Mouse (Mus musculus) monocyte, adult 5-6 weeks (primary cell): ENCODE results near the gene Dlg3. TPM values are rescaled to one million over a fixed set of nuclear protein-coding genes. Genes with fewer than 3 reads are reported as not detected.

ENCODE experiments used
- ATAC-seq: fragments of 153-309, 156-312 bp; replicated peaks from 2 replicates; pipeline ENCODE4 v1.8.0; 2017; ENCODE audit warnings: mild to moderate bottlenecking; ENCODE audit not compliant: low TSS enrichment, insufficient number of reproducible peaks, severe bottlenecking, poor library complexity, low FRiP score
- total RNA-seq: library from RNA; stranded (forward); fragments of 200-1000, 200-491, 200-594 nt; gene quantifications from 3 replicates; pipeline ENCODE4 v1.2.3, GENCODE M21; 2017

Gene Dlg3
- 4.5 to 6.4 TPM (median 4.6 TPM) in 3 replicates for total RNA-seq

DNA sequence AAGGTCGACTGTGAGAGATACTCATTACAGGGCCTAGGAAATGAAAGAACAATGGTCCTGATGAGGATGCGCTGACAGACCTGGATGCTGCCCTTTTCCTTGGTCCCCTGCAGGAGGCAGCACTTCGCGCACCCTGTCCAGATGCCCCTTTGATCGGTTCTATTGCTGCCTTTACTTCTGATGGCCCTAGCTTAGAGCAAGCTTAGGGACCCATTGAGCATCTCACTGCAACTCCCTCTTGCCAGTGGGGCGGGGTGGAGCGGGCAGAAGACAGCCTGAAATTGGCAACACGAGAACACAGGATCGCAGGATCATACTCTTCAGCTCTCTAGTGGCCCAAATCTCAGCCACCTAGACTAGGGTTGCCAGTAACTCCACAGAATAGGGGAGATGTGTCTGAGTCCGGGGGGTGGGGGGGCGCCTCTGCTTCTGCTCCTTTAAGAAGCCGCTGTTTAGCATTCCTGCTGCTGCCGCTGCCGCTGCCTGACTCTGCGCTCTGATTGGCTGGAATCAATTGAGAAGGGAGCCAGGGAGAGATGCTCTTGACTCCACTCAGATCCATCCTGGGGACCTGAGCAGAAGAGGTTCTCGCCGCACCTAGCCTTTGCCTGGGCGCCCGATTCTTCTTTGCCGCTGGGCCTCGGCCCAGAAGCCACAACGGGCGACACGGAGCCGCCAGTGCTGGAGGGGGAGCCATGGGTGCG is at the start of gene Dlg3:
Gene Dlg3 (plus strand): TSS at position 542 of the 704 bp plus-strand sequence.
- ATAC-seq, result 0 out of 2 replicates have a peak, but pooled peaks have one; percentile 17

DNA sequence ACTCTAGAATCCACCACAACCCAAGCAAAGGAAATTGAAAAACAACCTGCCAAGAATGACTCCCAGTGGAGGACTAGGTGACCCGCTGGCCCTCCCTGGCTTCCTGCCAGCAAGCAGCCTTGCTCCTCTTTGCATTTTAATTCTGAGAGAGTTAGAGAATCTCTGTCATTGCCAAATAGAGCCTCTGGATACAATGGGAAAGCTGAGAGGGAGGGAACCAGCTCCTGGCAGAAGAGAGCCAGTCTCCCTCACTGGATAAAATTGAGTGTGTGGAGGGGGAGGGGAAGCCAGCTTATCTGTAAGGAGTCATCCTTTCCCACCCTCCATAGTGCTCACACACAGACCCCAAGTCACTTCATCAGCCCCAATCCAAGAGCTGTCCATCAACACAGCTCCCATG is 38.6 kb upstream of the Dlg3 start:
- no peak for ATAC-seq

DNA sequence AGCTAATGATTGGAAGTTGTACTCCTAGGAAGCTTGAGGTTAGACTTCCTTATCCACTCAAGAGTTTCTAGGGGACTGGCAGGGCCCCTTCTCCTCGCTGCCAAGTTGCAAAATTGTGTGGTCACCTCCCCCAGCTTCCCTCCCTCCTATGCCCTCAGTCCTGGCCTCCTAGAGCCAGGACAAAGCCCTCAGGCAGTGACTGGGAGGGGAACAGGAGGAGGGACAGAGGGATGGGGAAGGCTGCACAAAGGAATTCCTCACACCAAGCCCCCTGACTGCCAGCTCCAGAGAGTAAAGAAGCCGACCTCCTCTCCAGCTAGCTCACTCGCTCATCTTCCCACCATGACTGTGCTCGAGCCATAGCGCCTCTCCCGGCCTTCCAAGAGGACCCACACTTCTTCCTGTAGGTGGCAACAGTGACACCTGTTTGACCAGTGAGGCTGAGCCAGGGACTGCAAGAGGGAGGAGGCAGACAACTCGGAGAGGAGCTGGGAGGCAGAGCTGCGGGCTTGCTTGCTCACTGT is 37.8 kb upstream of the Dlg3 start, which contains the start of gene Gdpd2:
Gene Gdpd2 (plus strand): TSS at position 209 of the 524 bp plus-strand sequence.
- ATAC-seq, result no peak

DNA sequence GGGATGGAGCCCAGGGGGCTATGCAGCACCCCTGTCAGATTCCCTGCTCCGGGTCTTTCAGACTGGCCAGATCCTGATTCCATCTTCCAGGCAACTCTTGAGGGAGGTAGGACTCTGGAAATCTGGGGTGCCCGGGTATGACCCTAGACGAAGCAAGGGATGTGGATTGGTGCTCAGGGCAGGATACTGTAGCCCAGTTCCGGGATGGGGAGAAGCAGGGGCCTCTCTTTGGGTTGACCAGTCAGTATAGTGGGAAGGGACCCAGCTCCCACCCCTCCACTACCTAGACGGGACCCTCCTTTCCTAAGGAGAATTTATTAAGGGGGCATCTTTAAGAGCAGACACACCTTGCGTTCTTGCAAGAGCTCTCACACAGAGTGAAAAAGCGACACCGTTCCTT is 37.3 kb upstream of the Dlg3 start:
- no peak for ATAC-seq

DNA sequence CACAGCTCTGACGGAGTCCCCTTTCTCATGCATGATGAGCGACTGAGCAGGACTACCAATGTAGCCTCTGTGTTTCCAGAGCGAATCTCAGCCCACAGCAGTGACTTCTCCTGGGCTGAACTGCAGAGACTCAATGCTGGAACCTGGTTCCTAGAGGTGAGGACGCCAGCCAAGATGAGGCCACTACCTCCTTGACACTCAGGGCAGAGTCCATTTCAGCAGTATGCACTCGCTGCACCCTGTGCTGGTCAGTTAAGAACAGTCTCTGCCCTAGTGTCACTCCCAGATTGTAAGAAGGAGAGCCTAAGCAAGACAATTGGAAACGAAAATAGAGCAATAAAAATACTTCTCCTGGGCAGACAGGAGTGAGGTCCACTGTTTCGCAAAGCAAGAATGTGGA is 33.2 kb upstream of the Dlg3 start:
- ATAC-seq, result no peak

DNA sequence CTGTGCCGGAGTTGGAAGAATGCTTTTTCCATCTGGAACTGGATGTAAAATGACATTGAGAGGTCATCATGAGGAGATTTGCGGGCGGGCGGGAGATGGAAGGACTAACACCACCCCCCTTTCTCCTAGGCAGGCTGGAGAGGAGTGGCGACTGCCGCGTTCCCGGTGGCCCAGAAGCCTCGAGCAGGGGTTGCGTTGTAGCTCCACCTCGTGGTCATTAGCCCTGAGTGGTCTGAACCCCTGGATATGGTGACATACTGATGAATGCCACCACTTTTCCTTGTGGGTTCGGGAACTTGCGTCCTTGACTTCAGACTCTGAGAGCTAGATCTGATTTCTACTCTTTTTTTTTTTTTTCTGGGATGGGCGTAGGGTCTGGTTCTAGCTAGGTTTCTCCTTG is 28.6 kb upstream of the Dlg3 start:
- ATAC-seq, result 0 out of 2 replicates have a peak, but pooled peaks have one; percentile 50

DNA sequence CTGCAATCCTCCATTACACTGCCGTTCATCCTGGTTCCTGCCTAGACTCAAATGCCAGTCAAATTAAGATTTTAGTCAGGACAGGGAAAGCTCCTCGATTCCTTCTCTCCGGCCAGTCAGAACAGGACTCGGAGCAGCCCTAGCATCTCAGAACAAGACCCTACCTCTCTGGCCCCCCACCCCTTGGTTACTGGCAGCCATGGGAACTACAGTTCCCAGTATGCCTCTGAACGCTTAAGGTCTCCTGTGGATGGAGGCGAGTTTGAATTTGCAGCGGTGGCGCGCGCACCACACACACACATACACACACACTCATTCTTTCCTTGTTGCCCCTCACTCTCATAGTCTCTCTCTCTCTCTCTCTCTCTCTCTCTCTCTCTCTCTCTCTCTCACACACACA is 28.1 kb upstream of the Dlg3 start:
- no peak for ATAC-seq

DNA sequence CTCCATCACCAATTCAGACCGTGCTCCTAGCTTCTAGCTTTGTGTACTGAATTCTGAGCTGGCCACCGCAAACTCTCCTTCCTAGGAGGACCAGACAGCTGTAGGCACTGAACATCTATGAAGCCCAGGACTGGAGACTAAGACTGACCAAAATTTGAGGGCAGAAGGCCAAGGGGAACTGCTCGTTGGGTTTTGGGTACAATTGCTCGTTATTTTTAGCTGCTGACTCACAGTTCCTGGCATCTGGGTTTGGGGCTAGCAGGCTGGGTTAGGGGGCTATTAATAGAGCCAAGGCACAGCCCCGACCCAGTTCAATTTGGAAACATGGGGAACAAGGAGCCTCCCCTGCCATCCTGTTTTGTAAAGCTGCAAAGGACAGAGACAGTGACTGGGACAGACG is 26.7 kb upstream of the Dlg3 start:
- no peak for ATAC-seq

DNA sequence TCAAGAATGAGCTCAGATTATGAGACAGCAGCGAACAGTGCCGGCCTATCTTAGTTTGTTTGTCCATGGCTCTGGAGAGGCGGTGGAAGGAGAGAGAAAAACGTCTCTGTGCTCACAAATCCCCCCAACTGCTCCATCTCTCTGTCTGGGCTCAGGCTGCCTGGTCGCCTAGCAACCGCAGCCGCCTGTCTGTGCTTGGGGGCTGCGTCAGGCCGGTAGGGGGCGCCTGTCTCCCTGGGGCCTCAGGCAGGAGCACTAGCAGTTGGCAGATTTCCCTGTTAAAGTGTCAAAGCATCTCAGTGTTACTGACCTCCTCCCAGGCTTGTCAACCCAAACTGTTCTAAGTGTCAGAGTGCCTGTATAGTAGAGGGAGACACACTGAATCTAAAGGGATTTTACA is 25.6 kb upstream of the Dlg3 start:
- ATAC-seq, result no peak

DNA sequence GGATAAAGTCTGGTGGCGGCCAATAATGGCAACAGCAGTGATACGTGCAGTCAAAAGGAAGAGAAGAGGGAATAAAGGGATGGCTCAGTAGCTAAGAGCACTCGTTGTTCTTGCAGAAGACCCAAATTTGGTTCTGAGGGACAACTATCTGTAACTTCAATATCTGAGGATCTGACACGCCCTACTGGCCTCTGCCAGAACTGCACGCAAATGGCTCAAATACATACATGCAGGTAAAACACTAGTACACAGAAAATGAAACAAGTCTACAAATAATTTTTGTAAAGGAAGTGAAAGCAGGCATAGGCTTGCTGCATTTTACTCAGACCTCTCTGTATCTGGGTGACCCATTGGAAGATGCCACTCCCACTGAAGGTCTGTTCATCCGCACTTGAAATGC is 1.7 kb upstream of the Dlg3 start:
- no peak for ATAC-seq

DNA sequence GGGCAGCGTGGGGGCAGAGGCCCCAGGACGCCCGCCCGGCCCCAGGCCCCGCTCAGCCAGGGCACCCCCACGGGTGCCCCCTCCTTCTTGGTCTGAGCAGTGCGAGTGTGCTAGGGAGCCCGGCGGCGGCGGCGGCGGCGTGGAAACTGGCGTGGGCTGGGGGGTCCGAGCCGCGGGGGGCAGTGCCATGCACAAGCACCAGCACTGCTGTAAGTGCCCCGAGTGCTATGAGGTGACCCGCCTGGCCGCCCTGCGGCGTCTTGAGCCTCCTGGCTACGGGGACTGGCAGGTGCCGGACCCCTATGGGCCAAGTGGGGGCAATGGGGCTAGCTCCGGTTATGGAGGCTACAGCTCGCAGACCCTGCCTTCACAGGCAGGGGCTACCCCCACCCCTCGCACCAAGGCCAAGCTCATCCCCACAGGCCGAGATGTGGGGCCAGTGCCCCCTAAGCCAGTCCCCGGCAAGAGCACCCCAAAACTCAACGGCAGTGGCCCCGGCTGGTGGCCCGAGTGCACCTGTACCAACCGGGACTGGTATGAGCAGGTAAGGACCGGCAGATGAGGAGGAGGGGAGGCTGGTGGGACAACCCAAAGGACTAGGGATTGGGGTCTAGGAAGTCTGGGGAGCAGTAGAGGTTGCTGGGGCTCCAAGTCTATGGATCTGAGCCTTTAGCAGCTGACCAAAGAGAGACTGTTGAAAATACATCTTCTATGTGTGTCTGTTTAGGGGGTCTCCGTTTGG is 534 bp downstream of the Dlg3 start:
- ATAC-seq, result no peak

DNA sequence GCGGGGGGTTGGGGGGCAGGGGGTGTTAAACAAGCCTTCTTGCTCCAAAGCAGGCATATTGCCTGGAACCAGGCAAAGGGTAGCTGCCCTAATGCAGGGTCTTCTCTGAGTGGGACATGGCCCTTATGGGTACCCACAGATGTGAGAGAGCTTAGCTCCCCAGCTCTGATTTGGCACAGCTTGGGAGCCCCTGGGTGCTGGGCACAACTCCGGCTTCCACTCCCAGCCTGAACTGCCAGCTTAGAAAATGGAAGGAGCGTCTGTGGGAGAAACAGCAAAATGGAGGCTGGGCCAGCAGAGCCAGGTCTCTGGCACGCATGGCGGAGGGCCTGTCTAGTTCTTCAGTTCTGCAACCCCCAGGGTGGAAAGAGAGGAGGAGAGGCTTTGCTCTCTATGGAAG is 1.8 kb downstream of the Dlg3 start:
- no peak for ATAC-seq

DNA sequence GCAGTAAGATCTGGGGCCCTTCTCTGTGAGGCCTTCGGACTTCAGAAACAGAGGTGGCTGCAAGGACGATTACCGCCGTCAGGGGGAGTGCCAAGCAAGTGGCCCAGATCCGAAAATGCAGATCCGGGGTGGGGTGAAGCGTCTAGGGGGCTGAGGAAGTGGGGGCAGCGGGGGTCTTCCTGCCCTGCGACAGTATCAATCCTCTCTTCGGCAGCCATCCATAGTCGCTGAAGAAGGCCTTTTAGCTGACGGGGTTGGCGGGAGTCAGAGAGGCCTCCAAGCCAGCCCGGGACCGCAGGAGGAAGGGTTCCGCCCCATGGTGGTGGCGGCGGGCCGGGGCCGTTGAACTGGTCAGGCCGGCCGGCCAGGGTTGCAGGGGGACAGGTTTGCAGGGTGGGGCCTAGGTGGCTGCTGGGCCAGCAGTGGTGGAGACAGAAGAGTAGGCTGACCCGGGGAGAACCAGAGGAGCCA is 6.9 kb downstream of the Dlg3 start:
- ATAC-seq, result peak; percentile 47; the same call in 1 of the 2 replicates

DNA sequence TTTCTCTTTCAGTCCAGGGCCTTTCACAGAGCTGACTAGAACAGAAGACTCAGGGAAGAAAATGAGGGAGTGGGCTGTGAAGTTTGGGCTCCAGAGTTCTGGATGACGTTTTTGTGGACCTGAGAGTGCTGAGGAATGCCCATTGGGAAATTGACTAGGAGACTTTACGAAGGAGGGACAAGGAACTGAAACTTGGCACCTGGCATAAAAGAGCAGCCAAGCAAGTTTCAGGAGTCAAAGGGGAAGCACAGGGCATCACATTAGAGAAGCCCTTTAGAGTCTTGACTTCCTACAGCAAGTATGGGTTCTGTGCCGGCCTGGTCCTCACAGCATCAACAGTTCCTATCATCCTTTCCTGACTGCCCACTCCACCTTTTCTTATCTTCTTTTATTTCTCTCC is 7.9 kb downstream of the Dlg3 start:
- no peak for ATAC-seq

DNA sequence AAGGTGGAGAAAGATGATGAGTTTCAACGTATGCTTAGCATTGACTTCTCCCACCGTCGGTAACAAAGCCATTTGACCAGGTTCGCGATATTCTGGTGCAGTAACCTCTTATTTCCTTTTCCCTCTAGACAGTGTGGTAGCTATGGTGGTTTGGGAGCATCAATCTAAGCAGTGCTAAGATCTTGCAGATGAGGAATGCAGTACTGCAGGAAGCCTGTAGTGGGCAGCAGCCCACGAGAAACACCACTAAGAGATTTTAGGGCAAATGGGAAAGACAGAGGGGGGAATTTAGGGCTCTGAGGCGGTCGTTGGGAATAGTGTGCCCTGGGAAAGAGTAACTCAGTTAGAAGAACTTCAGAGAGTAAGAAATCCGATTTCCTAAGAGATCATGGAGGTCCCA is 9.0 kb downstream of the Dlg3 start:
- no peak for ATAC-seq

DNA sequence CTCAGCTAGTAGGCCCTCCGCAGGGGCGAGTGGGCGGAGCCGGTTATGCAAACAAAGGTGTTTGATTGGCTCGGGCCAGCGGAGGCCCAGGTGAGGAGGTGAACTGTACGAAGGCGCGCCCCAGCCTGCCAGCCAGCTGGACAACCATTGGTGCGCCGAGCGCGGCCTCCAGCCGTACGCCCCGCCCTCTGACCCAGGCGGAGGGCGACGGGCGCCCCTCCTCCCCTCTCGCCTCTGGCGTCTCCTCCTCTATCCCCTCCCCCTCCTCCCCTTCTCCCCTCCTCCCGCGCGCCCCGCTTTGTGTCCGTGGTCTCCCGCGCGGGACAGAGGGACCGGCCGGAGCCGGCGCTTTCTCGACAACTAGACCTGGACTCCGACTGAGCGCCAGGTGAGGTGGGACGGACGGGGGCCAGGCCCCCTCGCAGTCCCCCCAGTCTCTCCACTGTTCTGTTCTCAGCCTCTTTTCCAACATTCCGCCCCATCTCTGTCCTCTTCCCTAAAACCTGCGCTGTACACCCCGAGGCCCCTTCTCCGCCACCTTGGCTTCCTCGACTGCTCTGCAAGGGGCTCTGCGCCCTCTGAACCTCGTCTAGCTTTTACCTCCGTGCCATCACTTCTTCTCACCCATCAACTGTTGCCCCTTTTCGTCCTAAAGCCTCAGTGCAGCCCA is 9.6 kb downstream of the Dlg3 start:
- no peak for ATAC-seq

DNA sequence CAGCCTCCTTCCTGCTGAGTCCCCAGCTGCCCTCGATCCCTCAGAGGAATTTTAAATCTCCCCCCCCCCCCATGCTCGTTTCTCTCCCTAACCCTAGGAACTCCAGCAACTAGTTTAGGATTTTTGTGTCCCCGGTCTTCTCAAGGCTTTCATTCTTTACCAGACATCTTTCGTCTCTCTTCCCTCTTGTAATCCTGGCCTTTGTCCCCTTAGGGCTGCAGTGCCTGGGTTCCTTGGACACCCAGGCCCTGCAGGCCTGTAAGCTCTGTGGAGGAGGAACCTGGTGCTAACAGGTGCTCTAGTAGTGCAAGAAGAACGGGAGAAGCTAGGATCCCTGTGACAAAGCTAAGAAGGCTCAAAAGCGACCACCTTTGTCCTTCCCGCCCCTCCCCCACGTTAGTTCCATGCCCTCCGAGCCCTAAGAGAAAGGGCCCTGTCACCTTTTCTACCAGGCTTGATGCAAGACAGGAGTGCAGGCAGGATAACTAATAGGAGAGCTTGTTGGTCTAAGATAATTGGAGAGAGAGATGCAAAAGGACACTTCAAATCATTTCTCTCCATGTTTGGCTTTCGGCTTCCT is 10.2 kb downstream of the Dlg3 start:
- ATAC-seq, result no peak

DNA sequence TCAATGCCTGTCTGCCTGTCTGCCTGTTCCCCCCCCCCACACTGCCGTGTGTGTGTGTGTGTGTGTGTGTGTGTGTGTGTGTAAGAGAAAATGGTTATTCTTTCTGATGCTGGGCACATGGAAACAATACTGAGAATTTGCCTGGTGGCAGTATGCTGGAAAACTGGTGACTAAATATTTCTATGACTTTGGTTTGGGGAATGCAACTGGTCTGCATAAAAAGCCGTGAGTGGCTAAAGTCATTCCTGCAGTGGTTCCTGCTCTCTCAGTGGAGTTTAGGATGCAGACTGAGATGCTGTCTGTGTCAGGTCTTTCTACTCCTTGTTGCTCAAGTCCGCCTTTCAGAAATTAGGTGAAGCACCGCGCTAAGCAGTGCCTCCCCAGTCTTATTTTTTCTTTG is 10.9 kb downstream of the Dlg3 start:
- no peak for ATAC-seq

DNA sequence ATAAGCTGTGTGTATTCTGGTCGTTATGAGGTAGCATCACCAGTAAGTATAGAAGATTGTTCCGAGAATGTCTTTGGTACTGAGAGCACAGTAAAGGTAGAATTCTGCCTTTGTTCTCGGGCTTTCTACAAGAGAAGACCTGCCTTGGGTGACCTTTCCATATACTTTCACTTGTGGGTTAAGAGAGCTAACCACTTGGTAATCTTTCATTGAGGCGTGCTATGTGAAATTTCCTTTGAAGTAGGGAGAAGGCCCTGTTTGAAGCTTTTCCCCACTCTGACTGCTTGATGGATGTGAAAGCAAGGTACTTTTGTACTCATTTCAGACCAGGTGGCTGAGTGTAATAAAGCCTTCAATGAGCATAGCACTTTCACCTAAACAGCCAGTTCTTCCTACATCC is 21.8 kb downstream of the Dlg3 start:
- ATAC-seq, result no peak
